Mouse (Mus musculus): ENCODE data around the gene Ppp1r13l. TPM values are rescaled to one million over a fixed set of nuclear protein-coding genes. Genes with fewer than 3 reads are reported as not detected.

The Ppp1r13l gene
- total RNA-seq, 1 experiment from 2014 or later, result 0.60 TPM

- no peak for ATAC-seq (replicated peaks in 1 of 2; ENCODE audit: insufficient read depth in 1 of 2, low FRiP score in 2 of 2, low TSS enrichment in 1 of 2, low read depth in 1 of 2, poor library complexity in 2 of 2, severe bottlenecking in 2 of 2)
Measured at GRCm38 (mm10) chr7:19328425-19328824, 31.1 kb upstream of the Ppp1r13l start.

GRCm38 (mm10) chr7:19331910-19332309 is 27.6 kb upstream of the Ppp1r13l start:
- ATAC-seq (replicated peaks in 1 of 2; ENCODE audit: insufficient read depth in 1 of 2, low FRiP score in 2 of 2, low TSS enrichment in 1 of 2, low read depth in 1 of 2, poor library complexity in 2 of 2, severe bottlenecking in 2 of 2), result no peak

- ATAC-seq (replicated peaks in 1 of 2; ENCODE audit: insufficient read depth in 1 of 2, low FRiP score in 2 of 2, low TSS enrichment in 1 of 2, low read depth in 1 of 2, poor library complexity in 2 of 2, severe bottlenecking in 2 of 2), result peak in 1 of 2 experiments; percentile 48; a peak in 2 of 4 replicates
Measured at GRCm38 (mm10) chr7:19332709-19333352, 26.7 kb upstream of the Ppp1r13l start.

- peak; percentile 69 to 82 for ATAC-seq (replicated peaks in 1 of 2; ENCODE audit: insufficient read depth in 1 of 2, low FRiP score in 2 of 2, low TSS enrichment in 1 of 2, low read depth in 1 of 2, poor library complexity in 2 of 2, severe bottlenecking in 2 of 2)
Measured at GRCm38 (mm10) chr7:19335583-19335982, 24.0 kb upstream of the Ppp1r13l start.

- peak in 1 of 2 experiments; percentile 13; a peak in 2 of 4 replicates for ATAC-seq (replicated peaks in 1 of 2; ENCODE audit: insufficient read depth in 1 of 2, low FRiP score in 2 of 2, low TSS enrichment in 1 of 2, low read depth in 1 of 2, poor library complexity in 2 of 2, severe bottlenecking in 2 of 2)
Measured at GRCm38 (mm10) chr7:19337122-19337521, 22.4 kb upstream of the Ppp1r13l start.

- peak; percentile 36 to 55; a peak in 2 of 4 replicates for ATAC-seq (replicated peaks in 1 of 2; ENCODE audit: insufficient read depth in 1 of 2, low FRiP score in 2 of 2, low TSS enrichment in 1 of 2, low read depth in 1 of 2, poor library complexity in 2 of 2, severe bottlenecking in 2 of 2)
Measured at GRCm38 (mm10) chr7:19338060-19338459, 21.5 kb upstream of the Ppp1r13l start.

- no peak for ATAC-seq (replicated peaks in 1 of 2; ENCODE audit: insufficient read depth in 1 of 2, low FRiP score in 2 of 2, low TSS enrichment in 1 of 2, low read depth in 1 of 2, poor library complexity in 2 of 2, severe bottlenecking in 2 of 2)
Measured at GRCm38 (mm10) chr7:19338596-19338995, 21.0 kb upstream of the Ppp1r13l start.

GRCm38 (mm10) chr7:19341250-19341649 is 18.3 kb upstream of the Ppp1r13l start:
- ATAC-seq (replicated peaks in 1 of 2; ENCODE audit: insufficient read depth in 1 of 2, low FRiP score in 2 of 2, low TSS enrichment in 1 of 2, low read depth in 1 of 2, poor library complexity in 2 of 2, severe bottlenecking in 2 of 2), result no peak

- no peak for ATAC-seq (replicated peaks in 1 of 2; ENCODE audit: insufficient read depth in 1 of 2, low FRiP score in 2 of 2, low TSS enrichment in 1 of 2, low read depth in 1 of 2, poor library complexity in 2 of 2, severe bottlenecking in 2 of 2)
Measured at GRCm38 (mm10) chr7:19341761-19342409, 17.7 kb upstream of the Ppp1r13l start.

- no peak for ATAC-seq (replicated peaks in 1 of 2; ENCODE audit: insufficient read depth in 1 of 2, low FRiP score in 2 of 2, low TSS enrichment in 1 of 2, low read depth in 1 of 2, poor library complexity in 2 of 2, severe bottlenecking in 2 of 2)
Measured at GRCm38 (mm10) chr7:19342481-19343027, 17.0 kb upstream of the Ppp1r13l start.

GRCm38 (mm10) chr7:19343210-19343808 is 16.2 kb upstream of the Ppp1r13l start:
- ATAC-seq (replicated peaks in 1 of 2; ENCODE audit: insufficient read depth in 1 of 2, low FRiP score in 2 of 2, low TSS enrichment in 1 of 2, low read depth in 1 of 2, poor library complexity in 2 of 2, severe bottlenecking in 2 of 2), result peak in 1 of 2 experiments; percentile 39; a peak in 1 of 4 replicates

GRCm38 (mm10) chr7:19344237-19344847 is 15.2 kb upstream of the Ppp1r13l start, which contains the start of gene Ercc1:
TSS of gene Ercc1 (plus strand) at chr7:19344778.
- no peak for ATAC-seq (replicated peaks in 1 of 2; ENCODE audit: insufficient read depth in 1 of 2, low FRiP score in 2 of 2, low TSS enrichment in 1 of 2, low read depth in 1 of 2, poor library complexity in 2 of 2, severe bottlenecking in 2 of 2)

- ATAC-seq (replicated peaks in 1 of 2; ENCODE audit: insufficient read depth in 1 of 2, low FRiP score in 2 of 2, low TSS enrichment in 1 of 2, low read depth in 1 of 2, poor library complexity in 2 of 2, severe bottlenecking in 2 of 2), result peak; percentile 87 to 93
Measured at GRCm38 (mm10) chr7:19344938-19345471, 14.5 kb upstream of the Ppp1r13l start.

- ATAC-seq (replicated peaks in 1 of 2; ENCODE audit: insufficient read depth in 1 of 2, low FRiP score in 2 of 2, low TSS enrichment in 1 of 2, low read depth in 1 of 2, poor library complexity in 2 of 2, severe bottlenecking in 2 of 2), result no peak
Measured at GRCm38 (mm10) chr7:19349188-19349915, 10.2 kb upstream of the Ppp1r13l start.

GRCm38 (mm10) chr7:19350221-19350620 is 9.3 kb upstream of the Ppp1r13l start:
- ATAC-seq (replicated peaks in 1 of 2; ENCODE audit: insufficient read depth in 1 of 2, low FRiP score in 2 of 2, low TSS enrichment in 1 of 2, low read depth in 1 of 2, poor library complexity in 2 of 2, severe bottlenecking in 2 of 2), result no peak

GRCm38 (mm10) chr7:19354991-19355390 is 4.6 kb upstream of the Ppp1r13l start:
- ATAC-seq (replicated peaks in 1 of 2; ENCODE audit: insufficient read depth in 1 of 2, low FRiP score in 2 of 2, low TSS enrichment in 1 of 2, low read depth in 1 of 2, poor library complexity in 2 of 2, severe bottlenecking in 2 of 2), result no peak

GRCm38 (mm10) chr7:19356311-19356710 is 3.2 kb upstream of the Ppp1r13l start:
- ATAC-seq (replicated peaks in 1 of 2; ENCODE audit: insufficient read depth in 1 of 2, low FRiP score in 2 of 2, low TSS enrichment in 1 of 2, low read depth in 1 of 2, poor library complexity in 2 of 2, severe bottlenecking in 2 of 2), result no peak

Measured in hematopoietic stem cell, adult 5-6 weeks (primary cell).